Mouse (Mus musculus): ENCODE data around the gene Btbd35f18. TPM values are rescaled to one million over a fixed set of nuclear protein-coding genes. Genes with fewer than 3 reads are reported as not detected.
"Not testable (repeated sequence)": the region's sequence is repeated elsewhere in the genome, so short reads cannot be mapped to it uniquely, and the experiment has no call there.

The Btbd35f18 gene
- not detected in 2 replicates for polyA plus RNA-seq (2014; fragmentation: Nextera tagmentation; extraction: Ambion mirVana)

GRCm38 (mm10) chrX:3699933-3700332, at the start of gene Btbd35f18:
Btbd35f18 (plus strand) TSS chrX:3700233.
- WGBS (ENCODE audit: insufficient replicate concordance), result no CpG with 5 or more reads among the region's 3 CpGs
- not testable (repeated sequence) for H3K4me3 ChIP-seq (ENCODE audit: low read depth, low read length); H3K4me1 ChIP-seq (ENCODE audit: control insufficient read depth, insufficient read depth, low read length); H3K36me3 ChIP-seq (ENCODE audit: control insufficient read depth, insufficient read depth, low read length); H3K4me2 ChIP-seq; H3K9ac ChIP-seq (ENCODE audit: low read depth, low read length); H3K27ac ChIP-seq (ENCODE audit: low read depth, low read length); H3K9me3 ChIP-seq (replicated peaks; ENCODE audit: control insufficient read depth, low read length); ATAC-seq (replicated peaks; ENCODE audit: insufficient number of reproducible peaks, low FRiP score, low TSS enrichment); H3K27me3 ChIP-seq (ENCODE audit: control insufficient read depth, insufficient read depth, low read length)

Other genes starting within 250 kb of the Btbd35f18 start
- not detected in 2 replicates for gene Btbd35f10, start 52.7 kb downstream of the Btbd35f18 start, polyA plus RNA-seq (2014; fragmentation: Nextera tagmentation; extraction: Ambion mirVana)